Mouse (Mus musculus) MEL (cell line): Measurements from ENCODE around the gene Tmigd1. TPM values are rescaled to one million over a fixed set of nuclear protein-coding genes. Genes with fewer than 3 reads are reported as not detected.

Source experiments
- DNase-seq: peaks from one replicate; pipeline ENCODE4 v3.0.0; 2011; ENCODE audit warnings: low read depth, low spot score
- H3K27ac ChIP-seq: 2 replicates; pipeline ENCODE4 v1.5.1; 2012; ENCODE audit warnings: low read depth, mild to moderate bottlenecking, control low read depth, low read length, moderate library complexity; ENCODE audit not compliant: control insufficient read depth
- H3K27me3 ChIP-seq, 2 experiments: fragments of 150-350 bp in 1 of 2; sonication (generic) in 1 of 2; 2 replicates each; pipeline ENCODE4 v1.6.1; 2012; ENCODE audit warnings: low read length in 2 of 2, mild to moderate bottlenecking in 2 of 2, improper control_type of control experiment in 1 of 2, moderate library complexity in 1 of 2; ENCODE audit not compliant: insufficient read depth in 2 of 2, control insufficient read depth in 1 of 2
- H3K36me3 ChIP-seq, 2 experiments: 2 replicates each; pipeline ENCODE4 v1.6.1; 2012 to 2014; ENCODE audit warnings: low read length in 2 of 2, improper control_type of control experiment in 1 of 2, inconsistent platforms in 1 of 2, mild to moderate bottlenecking in 1 of 2; ENCODE audit not compliant: insufficient read depth in 2 of 2, control insufficient read depth in 1 of 2
- H3K4me1 ChIP-seq, 2 experiments: fragments of 150-350 bp in 1 of 2; sonication (generic) in 1 of 2; 2 replicates each; pipeline ENCODE4 v1.6.1; 2012; ENCODE audit warnings: low read length in 2 of 2, improper control_type of control experiment in 1 of 2, mild to moderate bottlenecking in 1 of 2; ENCODE audit not compliant: insufficient read depth in 2 of 2, control insufficient read depth in 1 of 2
- H3K4me3 ChIP-seq, 2 experiments: fragments of 150-350 bp in 1 of 2; sonication (generic) in 1 of 2; 2 replicates each; pipeline ENCODE4 v1.5.1; 2012; ENCODE audit warnings: low read depth in 2 of 2, low read length in 2 of 2, mild to moderate bottlenecking in 2 of 2, moderate library complexity in 2 of 2, control low read depth in 1 of 2, improper control_type of control experiment in 1 of 2; ENCODE audit not compliant: control insufficient read depth in 1 of 2, insufficient read depth in 1 of 2
- H3K79me2 ChIP-seq: 2 replicates; pipeline ENCODE4 v1.6.1; 2012; ENCODE audit warnings: mild to moderate bottlenecking, low read length, moderate library complexity; ENCODE audit not compliant: control insufficient read depth, poor library complexity, insufficient read depth
- H3K9ac ChIP-seq: 2 replicates; pipeline ENCODE4 v1.6.1; 2012; ENCODE audit warnings: low read depth, mild to moderate bottlenecking, control low read depth, low read length, moderate library complexity; ENCODE audit not compliant: control insufficient read depth, poor library complexity, severe bottlenecking
- H3K9me3 ChIP-seq: fragments of 150-350 bp; sonication (generic); replicated peaks from 2 replicates; pipeline ENCODE4 v1.6.1; 2012; ENCODE audit warnings: mild to moderate bottlenecking, low read length, improper control_type of control experiment, moderate library complexity; ENCODE audit not compliant: insufficient read depth
- BHLHE40 ChIP-seq: IDR thresholded peaks from 2 replicates; pipeline ENCODE4 v1.6.1; 2012; ENCODE audit warnings: low read depth, mild to moderate bottlenecking, inconsistent platforms, low read length, improper control_type of control experiment, borderline replicate concordance
- EP300 ChIP-seq, 2 experiments: IDR thresholded peaks; 2 replicates each; pipeline ENCODE4 v1.6.1; 2011; ENCODE audit warnings: improper control_type of control experiment in 2 of 2, low read length in 2 of 2, low read depth in 1 of 2, mild to moderate bottlenecking in 1 of 2
- GABPA ChIP-seq: IDR thresholded peaks from 2 replicates; pipeline ENCODE4 v1.6.1; 2012; ENCODE audit warnings: low read depth, mild to moderate bottlenecking, inconsistent platforms, low read length, improper control_type of control experiment, moderate library complexity
- GATA1 ChIP-seq: IDR thresholded peaks from 2 replicates; pipeline ENCODE4 v1.6.1; 2011; ENCODE audit warnings: low read depth, low read length, improper control_type of control experiment
- MAZ ChIP-seq: IDR thresholded peaks from 2 replicates; pipeline ENCODE4 v1.6.1; 2012; ENCODE audit warnings: low read depth, mild to moderate bottlenecking, inconsistent platforms, low read length, improper control_type of control experiment
- MYB ChIP-seq: IDR thresholded peaks from 2 replicates; pipeline ENCODE4 v1.6.1; 2011; ENCODE audit warnings: mild to moderate bottlenecking, low read depth, low read length, improper control_type of control experiment
- MYC ChIP-seq: IDR thresholded peaks from 2 replicates; pipeline ENCODE4 v1.6.1; 2011; ENCODE audit warnings: low read depth, mild to moderate bottlenecking, low read length, improper control_type of control experiment, moderate library complexity
- NELFE ChIP-seq: IDR thresholded peaks from 2 replicates; pipeline ENCODE4 v1.6.1; 2011; ENCODE audit warnings: low read depth, low read length, improper control_type of control experiment
- RAD21 ChIP-seq: IDR thresholded peaks from 2 replicates; pipeline ENCODE4 v1.6.1; 2011; ENCODE audit warnings: mild to moderate bottlenecking, low read depth, low read length, improper control_type of control experiment
- RCOR1 ChIP-seq: IDR thresholded peaks from 2 replicates; pipeline ENCODE4 v1.6.1; 2012; ENCODE audit warnings: low read depth, mild to moderate bottlenecking, inconsistent platforms, low read length, improper control_type of control experiment
- SIN3A ChIP-seq: IDR thresholded peaks from 2 replicates; pipeline ENCODE4 v1.6.1; 2012; ENCODE audit warnings: low read length, improper control_type of control experiment, inconsistent platforms
- TCF12 ChIP-seq: IDR thresholded peaks from 2 replicates; pipeline ENCODE4 v1.6.1; 2014; ENCODE audit warnings: low read depth, mild to moderate bottlenecking, inconsistent platforms, low read length, improper control_type of control experiment, moderate library complexity
- USF1 ChIP-seq: IDR thresholded peaks from 2 replicates; pipeline ENCODE4 v1.6.1; 2014; ENCODE audit warnings: low read depth, mild to moderate bottlenecking, inconsistent platforms, low read length, improper control_type of control experiment, moderate library complexity
- ZKSCAN1 ChIP-seq: IDR thresholded peaks from 2 replicates; pipeline ENCODE4 v1.6.1; 2012; ENCODE audit warnings: low read depth, mild to moderate bottlenecking, inconsistent platforms, low read length, improper control_type of control experiment, moderate library complexity
- ZMIZ1 ChIP-seq: IDR thresholded peaks from 2 replicates; pipeline ENCODE4 v1.6.1; 2012; ENCODE audit warnings: low read depth, mild to moderate bottlenecking, inconsistent platforms, low read length, improper control_type of control experiment, moderate library complexity
- ZNF384 ChIP-seq: IDR thresholded peaks from 2 replicates; pipeline ENCODE4 v1.6.1; 2012; ENCODE audit warnings: low read depth, mild to moderate bottlenecking, inconsistent platforms, low read length, improper control_type of control experiment
- polyA plus RNA-seq, 2 experiments: library from polyadenylated mRNA; stranded (reverse) in 1 of 2; unstranded in 1 of 2; fragments of >175 nt in 1 of 2; fragments of >200 nt in 1 of 2; gene quantifications; 2 replicates each; pipeline versions ENCODE4 v1.2.1 to v1.2.4; 2012; ENCODE audit warnings: low replicate concordance in 2 of 2, low read depth in 1 of 2; ENCODE audit not compliant: insufficient read length in 2 of 2, insufficient read depth in 1 of 2, missing spikeins in 1 of 2
- total RNA-seq: library from RNA; depleted of rRNA; stranded (reverse); fragments of 300-350 nt; gene quantifications from 2 replicates; pipeline ENCODE4 v1.2.3, GENCODE M21; 2012

The Tmigd1 gene
- total and polyA plus RNA-seq, 3 experiments = not detected

DNA sequence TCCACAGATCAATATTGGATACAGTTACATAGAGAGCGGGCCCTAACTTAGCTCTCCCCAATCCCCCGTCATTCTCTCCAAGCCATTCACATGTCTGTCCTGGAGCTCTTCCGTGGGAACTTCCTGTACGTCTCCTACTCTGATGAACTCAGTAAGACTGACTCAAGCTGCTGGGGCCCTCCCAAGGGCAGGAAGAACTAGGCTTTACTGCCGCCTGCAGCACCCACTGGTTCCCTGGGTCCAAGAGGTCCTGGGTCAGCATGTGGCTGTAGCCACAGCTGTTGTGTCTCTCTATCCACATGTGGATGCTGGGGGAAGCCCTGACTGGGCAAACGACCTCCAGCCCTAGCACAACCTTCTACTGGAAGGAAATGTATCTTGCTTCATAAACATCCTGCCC lies 27.2 kb upstream of the Tmigd1 start:
- H3K9me3 ChIP-seq = no peaks in the 10 kb centered on the region
- H3K27ac ChIP-seq = no peak overlapping the region
- no peak overlapping the region for H3K9ac ChIP-seq
- no peaks in the 10 kb centered on the region for H3K79me2 ChIP-seq
- no peaks in the 10 kb centered on the region for H3K36me3 ChIP-seq
- H3K4me1 ChIP-seq = no peaks in the 10 kb centered on the region
- peaks cover 28 to 37% of the 10 kb centered on the region in 2 experiments for H3K27me3 ChIP-seq
- no peak overlapping the region for H3K4me3 ChIP-seq
- TF ChIP-seq MYB (no peak), SIN3A (no peak), NELFE (no peak), RAD21 (no peak), ZNF384 (no peak), GABPA (no peak), MAZ (no peak), RCOR1 (no peak)
- no peak for DNase-seq

DNA sequence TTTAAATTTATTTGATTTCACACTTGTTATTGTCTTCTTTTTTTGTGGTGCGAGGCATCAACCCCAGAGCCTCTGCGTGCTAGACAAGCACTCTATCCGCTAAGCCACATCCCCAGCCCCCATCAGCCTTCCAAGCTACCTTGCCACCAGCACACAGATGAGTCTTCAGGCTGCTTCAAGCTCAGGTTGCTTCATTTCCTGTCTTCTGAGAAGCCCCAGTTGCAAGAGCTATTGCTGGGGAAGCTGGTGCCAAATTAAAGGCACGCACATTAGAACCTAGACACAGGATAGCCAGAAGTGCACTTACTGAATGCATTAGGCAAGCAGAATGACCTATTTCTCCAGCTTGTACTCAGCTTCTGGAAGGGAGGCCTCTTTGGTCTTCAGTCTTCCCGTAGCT lies 22.1 kb upstream of the Tmigd1 start:
- Histone ChIP-seq H3K27me3 (peaks cover 22 to 27% of the 10 kb centered on the region in 2 experiments), H3K4me1 (no peaks in the 10 kb centered on the region), H3K9ac (no peak overlapping the region), H3K9me3 (no peaks in the 10 kb centered on the region), H3K36me3 (no peaks in the 10 kb centered on the region), H3K27ac (no peak overlapping the region), H3K4me3 (no peak overlapping the region), H3K79me2 (no peaks in the 10 kb centered on the region)
- no peak for TF ChIP-seq GABPA
- no peak for TF ChIP-seq USF1
- no peak for TF ChIP-seq EP300 (IDR thresholded peaks at IDR 0.05; ENCODE audit: low read depth in 1 of 2, low read length in 2 of 2)
- no peak for TF ChIP-seq GATA1
- no peak for TF ChIP-seq ZMIZ1
- TF ChIP-seq TCF12 = no peak
- no peak for TF ChIP-seq ZKSCAN1
- DNase-seq = no peak

DNA sequence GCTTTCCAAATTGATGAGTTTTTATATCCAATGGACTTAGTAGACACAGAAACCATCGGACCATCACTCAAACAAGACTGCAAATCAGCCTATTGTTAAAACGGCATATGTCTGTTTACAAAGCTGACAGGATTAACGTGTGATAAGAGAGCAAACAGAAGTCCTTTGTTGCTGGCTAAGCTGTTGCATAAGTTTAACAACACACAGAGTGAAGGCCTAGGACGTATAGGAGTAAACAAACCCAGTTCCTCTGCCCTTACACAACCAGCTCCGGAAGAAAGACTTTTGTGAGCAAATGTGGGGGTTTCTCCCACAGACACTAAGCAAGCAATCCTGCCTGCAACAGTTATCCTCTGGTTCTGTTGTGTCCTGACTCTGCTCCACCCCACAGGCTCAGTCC lies 17.5 kb upstream of the Tmigd1 start:
- no peak for DNase-seq

More for the DNA sequence above, 17.5 kb upstream of the Tmigd1 start:
- Histone ChIP-seq H3K27me3 (peaks cover 5 to 13% of the 10 kb centered on the region in 2 experiments), H3K79me2 (no peaks in the 10 kb centered on the region), H3K27ac (no peak overlapping the region), H3K36me3 (peaks cover 0 to 2% of the 10 kb centered on the region in 2 experiments; a peak in 1 of 4 replicates), H3K4me1 (peaks cover 0 to 3% of the 10 kb centered on the region in 2 experiments; a peak in 1 of 4 replicates), H3K9ac (no peak overlapping the region), H3K9me3 (no peaks in the 10 kb centered on the region), H3K4me3 (no peak overlapping the region)
- TF ChIP-seq EP300 (IDR thresholded peaks at IDR 0.05; ENCODE audit: low read depth in 1 of 2, low read length in 2 of 2) (no peak), BHLHE40 (no peak), MYC (no peak)
